Mouse (Mus musculus) right cerebral cortex, postnatal 4 days (tissue): Measurements from ENCODE around the gene Gm8369.
"Not testable (repeated sequence)": the region's sequence is repeated elsewhere in the genome, so short reads cannot be mapped to it uniquely, and the experiment has no call there.

ENCODE experiments used
- DNase-seq: peaks from one replicate; pipeline ENCODE4 v3.0.0-alpha.2; 2022

The Gm8369 gene

DNA sequence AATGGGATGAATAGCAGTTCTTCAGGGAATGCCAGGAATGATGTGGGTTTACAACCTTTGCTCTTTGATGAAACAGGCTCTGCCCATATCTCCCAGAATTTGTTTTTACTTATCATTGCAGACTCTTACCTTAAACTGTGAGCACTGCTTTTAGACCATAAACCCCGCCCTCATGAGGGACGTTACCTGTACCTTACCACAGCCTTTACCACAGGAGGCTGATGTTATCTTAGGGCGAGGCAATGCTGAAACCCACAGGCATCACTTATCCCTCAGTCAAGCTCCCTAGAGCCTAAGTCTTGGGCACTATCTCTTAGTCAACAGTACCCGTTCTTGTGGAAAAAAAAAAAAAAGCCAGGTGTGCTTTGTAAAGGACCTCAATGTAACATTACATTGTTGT lies 31.1 kb downstream of the Gm8369 start:
- no peak for DNase-seq

DNA sequence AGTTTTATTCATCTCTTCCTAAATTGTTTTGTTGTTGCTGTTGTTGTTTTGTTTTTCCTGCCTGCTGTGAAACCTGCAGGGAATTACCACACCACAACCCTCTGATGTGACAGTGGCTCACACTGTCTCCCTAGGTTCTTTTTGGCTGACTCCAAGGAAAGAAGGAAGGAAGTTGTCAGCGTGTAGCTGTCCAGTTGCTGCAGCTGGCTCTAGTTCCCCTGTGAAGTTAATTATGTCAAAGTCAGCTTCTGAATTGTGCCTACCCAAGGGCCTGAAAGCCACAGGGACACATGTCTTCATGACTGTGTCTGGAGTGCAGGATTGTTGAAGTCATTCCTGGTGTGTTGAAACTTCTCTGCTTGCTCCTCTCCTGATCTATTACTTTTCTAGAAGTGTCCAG lies 31.6 kb downstream of the Gm8369 start:
- not testable (repeated sequence) for DNase-seq

DNA sequence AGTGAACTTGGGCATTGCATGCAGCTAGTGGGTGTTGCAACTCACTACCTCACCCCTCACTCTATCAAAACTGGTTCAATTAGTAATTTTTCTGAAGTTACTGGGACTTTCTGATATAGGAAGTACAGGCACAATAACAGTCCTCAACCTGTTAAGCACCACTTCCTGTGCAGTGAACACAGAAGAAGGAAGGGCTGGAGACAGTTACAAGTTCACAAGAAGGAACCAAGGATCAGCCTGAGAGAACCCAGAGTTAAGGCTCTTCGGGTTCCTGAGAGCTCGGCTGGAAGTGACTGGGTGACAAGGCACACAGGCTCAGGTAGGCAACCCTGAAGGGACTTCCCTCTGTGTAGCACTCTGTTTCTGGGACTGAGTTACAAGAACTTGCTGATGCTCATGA lies 32.6 kb downstream of the Gm8369 start:
- not testable (repeated sequence) for DNase-seq

DNA sequence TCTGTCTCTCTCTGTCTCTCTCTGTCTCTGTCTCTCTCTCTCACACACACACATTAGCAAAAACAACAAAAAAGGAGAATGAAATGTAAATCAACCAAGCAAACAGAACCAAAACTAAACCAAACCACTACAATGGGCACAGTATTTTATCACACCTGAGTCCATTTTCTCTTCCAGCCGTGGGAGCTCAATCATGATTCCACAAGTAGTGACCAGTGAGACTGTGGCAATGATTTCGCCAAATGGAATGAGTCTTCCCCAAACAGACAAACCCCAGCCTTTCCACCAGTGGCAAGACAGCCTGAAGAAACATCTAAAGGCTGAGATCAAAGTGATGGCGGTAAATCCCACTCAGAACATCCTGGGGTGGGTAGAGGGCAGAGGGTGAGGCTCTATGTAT lies 34.4 kb downstream of the Gm8369 start:
- no peak for DNase-seq

DNA sequence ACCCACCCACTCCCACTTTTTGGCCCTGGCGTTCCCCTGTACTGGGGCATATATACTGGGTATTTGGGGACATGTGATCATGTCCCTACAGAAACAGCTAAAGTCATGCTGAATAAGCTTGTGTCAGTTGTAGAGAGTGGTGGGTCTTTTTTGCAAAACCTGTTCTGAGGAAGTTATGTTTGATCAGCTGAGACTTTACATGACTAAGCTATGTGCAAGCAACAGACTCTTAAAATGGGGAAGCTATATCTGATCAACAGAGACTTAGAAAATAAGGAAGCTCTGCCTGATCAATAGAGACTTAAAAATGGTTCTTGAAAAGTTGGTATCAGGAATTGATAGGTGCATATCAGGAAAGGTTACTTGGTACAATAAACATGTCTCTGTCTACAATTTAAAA lies 47.7 kb downstream of the Gm8369 start:
- DNase-seq, result no peak

DNA sequence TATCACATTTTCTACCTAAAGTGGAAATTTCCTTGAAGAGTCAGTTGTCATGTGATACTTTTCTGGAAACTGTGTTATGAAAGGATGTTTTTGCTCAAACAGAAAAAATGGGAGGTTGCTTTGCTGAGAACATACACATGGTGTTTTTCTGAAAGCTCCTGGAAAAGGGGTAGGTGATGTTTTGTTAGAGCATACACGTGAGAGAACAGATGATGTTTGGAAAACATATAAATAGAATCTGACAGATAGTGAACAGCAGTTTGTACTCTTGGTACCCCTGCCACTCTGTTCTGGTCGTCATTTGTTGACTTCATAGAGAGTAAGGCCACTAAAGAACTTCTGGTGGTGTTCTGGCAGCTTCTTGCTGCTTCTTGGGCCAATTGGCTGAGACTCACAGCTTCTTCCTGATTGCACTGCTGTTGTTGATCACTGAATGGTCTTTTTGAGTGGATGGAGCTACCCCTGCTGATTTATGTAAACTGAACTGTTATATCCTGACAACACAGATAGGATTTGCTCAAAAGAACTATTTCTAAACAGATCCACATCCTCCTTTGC lies 48.2 kb downstream of the Gm8369 start:
- DNase-seq, result no peak

DNA sequence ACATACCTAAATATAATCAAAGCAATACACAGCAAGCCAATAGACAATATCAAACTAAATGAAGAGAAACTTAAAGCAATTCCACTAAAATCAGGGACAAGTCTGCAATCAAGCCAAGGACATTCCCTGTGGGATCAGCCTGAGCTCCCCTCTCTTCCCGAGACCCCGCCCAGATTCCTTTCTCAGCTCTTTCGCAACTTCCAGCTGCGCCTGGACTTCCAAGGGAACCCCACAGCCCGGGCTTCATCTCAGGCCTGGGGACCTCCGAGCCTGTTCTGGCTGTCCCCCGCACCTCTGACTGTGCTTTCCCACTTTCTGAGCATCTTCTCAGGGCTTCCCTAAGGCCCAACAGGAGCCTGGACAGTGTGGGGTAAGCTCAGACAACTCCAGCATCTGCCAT lies 50.9 kb downstream of the Gm8369 start, which contains the start of gene Ms4a4d:
Gene Ms4a4d, plus strand, starts transcription at position 209 of the 400 bp plus-strand sequence.
- no peak for DNase-seq

DNA sequence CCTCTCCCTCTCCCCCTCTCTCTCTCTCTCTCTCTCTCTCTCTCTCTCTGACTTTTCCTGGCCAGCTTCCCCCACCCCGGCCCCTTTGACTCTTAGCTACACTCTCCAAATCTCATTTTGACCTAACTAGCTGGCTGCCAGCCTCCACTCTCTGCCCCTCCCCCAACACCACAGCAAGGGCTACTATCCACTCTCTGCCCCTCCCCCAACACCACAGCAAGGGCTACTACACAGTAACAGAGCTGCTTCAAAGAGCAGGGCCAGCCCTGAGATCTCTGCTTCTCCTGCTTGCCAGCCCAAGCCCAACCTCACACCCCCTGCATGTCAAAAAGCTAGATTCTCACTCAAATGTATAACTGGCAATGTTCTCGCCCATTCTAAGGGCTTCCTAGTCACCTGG lies 51.6 kb downstream of the Gm8369 start:
- no peak for DNase-seq

DNA sequence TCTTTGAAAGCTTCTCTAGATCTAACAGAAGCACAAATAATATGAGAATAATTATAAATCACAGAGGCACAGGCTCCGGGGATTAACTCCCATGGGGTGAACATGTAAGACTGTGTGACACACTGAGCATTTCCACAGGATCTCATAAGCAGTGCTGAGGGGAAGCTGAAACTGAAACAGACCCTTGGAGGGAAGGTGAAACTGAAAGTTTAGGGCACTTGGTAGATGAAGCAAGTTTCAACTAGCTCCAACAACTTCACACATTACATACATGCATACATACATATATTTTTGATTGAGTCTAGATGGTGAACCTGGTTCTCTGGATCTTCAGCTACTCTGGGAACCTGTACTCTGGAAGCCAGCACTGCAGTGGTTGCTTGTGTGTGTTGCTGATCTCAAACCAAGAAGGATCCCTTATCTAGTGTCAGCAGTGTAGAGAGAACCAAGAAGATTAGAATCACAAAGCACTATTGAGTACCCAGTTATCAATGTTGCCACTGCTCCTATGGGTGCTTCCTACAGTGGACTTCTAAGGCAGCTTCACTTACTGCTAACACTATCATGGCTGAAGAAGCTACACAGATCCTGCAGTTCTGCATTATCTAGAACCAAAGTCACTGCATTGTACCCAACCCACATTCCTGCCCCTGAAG lies 54.6 kb downstream of the Gm8369 start:
- not testable (repeated sequence) for DNase-seq

DNA sequence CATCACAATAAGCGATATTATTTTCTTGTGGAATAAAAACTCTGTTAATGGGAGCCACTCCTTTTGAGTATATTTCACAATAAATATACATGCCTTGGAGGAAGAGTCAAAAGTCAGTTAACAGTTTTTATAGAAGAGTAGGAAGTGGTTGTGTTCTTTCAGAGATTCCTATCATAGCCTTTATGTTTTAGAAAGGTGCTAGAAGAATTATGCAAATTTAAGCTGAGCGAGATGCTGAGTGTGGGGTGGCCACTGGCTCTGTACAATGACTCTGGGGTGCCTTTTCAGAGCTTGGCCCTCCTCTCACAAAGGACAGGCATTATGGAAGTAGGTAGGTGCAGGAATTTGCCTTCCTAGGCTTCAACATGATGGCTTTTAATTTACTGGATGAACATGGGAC lies 58.6 kb downstream of the Gm8369 start:
- DNase-seq, result not testable (repeated sequence)

DNA sequence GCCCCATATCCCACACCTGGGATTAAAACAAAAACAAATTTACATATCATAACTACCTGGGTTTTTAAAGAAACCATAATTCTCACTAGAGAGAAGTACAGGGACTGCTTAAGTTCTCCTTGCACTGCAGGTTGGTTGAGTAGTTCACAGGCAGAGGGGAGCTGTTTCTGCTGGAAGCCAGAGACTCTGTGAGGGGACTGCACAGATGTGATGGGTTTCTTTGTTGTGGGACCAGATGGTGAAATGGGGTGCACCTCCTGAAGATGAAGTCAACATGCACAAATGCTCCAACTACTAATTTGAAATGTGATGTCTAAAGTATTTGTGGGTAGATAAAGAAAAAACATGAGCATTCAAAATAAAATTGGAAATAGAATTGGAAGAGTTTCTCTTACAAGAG lies 62.2 kb downstream of the Gm8369 start:
- no peak for DNase-seq

DNA sequence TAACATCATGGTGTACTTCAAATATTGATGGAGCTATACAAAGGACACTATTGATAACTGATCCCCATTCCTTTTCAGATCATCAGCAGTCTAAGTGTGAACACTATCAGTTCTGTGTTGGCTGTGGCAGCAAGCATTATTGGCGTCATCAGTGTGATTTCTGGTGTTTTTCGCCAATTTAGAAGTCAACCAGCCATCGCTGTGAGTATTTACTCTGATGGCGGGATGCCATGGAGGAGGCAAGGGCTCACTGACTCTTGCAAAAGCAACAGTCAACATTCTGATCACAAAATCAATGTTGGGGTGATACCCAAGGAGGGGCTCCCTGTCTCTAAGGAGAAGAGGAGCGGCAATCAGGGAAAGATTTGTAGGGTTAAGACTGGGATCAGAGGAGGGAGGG lies 69.0 kb downstream of the Gm8369 start:
- DNase-seq, result no peak

DNA sequence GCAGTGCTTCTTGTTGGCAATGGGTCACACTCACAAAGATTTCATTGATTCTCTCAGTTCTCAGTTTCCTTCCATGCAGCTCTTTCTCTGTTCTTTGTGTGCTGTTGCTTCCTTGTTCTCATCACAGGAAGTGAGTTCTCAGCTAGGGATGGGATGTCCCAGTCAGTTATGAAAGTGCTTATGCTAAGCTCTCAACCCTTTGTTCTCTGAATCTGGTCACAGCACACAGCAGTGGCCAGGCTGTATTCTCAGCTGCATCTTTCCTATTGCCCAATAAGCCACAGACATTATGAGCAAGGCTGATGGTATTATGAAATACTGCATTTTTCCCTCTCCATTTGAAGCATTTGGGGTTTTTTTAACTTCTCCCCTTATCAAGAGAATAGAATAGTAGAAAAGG lies 73.8 kb downstream of the Gm8369 start:
- not testable (repeated sequence) for DNase-seq
